Mouse (Mus musculus): ENCODE results near the gene Vmn1r55. TPM values are rescaled to one million over a fixed set of nuclear protein-coding genes. Genes with fewer than 3 reads are reported as not detected.
"Not testable (repeated sequence)": the region's sequence is repeated elsewhere in the genome, so short reads cannot be mapped to it uniquely, and the experiment has no call there.

Vmn1r55 gene
- total RNA-seq (2021): not detected
- long read RNA-seq, experiment 1: 0 reads
- long read RNA-seq, experiment 2: 0 reads

GRCm38 (mm10) chr7:5149570-5149969 lies at the start of gene Vmn1r55:
Vmn1r55 (minus strand) TSS chr7:5149670.
- intact Hi-C loops (cut with DNase I); DNase-seq: not testable (repeated sequence)

- intact Hi-C loops (cut with DNase I); DNase-seq: not testable (repeated sequence)
Measured at GRCm38 (mm10) chr7:5196647-5197046, 47.2 kb upstream of the Vmn1r55 start, which contains the start of gene Vmn1r56. Vmn1r56 (minus strand) TSS chr7:5196747.

GRCm38 (mm10) chr7:5125549-5126406 lies 23.7 kb downstream of the Vmn1r55 start, which contains the start of gene Rasl2-9:
Rasl2-9 (minus strand) TSS chr7:5125950.
- intact Hi-C loops (cut with DNase I): no loop called here
- peak; percentile 57 to 65 for DNase-seq

- intact Hi-C loops (cut with DNase I): no loop called here
Measured at GRCm38 (mm10) chr7:5125078-5125477, 24.4 kb downstream of the Vmn1r55 start.

GRCm38 (mm10) chr7:5116850-5117249 lies 32.6 kb downstream of the Vmn1r55 start, which contains the start of gene Rfpl4:
Rfpl4 (minus strand) TSS chr7:5116950.
- intact Hi-C loops (cut with DNase I): no loop called here
- no peak for DNase-seq

More at GRCm38 (mm10) chr7:5125078-5125477, 24.4 kb downstream of the Vmn1r55 start:
- DNase-seq: no peak

- intact Hi-C loops (cut with DNase I): no loop called here
- DNase-seq: no peak
Measured at GRCm38 (mm10) chr7:5112701-5113100, 36.8 kb downstream of the Vmn1r55 start.

GRCm38 (mm10) chr7:5109301-5109700 lies 40.2 kb downstream of the Vmn1r55 start:
- intact Hi-C loops (cut with DNase I): no loop called here
- DNase-seq: no peak

GRCm38 (mm10) chr7:5108272-5108671 lies 41.2 kb downstream of the Vmn1r55 start:
- DNase-seq: no peak
- intact Hi-C loops (cut with DNase I): no loop called here

GRCm38 (mm10) chr7:5102564-5102963 lies 46.9 kb downstream of the Vmn1r55 start:
- intact Hi-C loops (cut with DNase I): no loop called here
- DNase-seq: no peak

- intact Hi-C loops (cut with DNase I): no loop called here
- DNase-seq: no peak
Measured at GRCm38 (mm10) chr7:5101066-5101663, 48.3 kb downstream of the Vmn1r55 start.

- DNase-seq: no peak
- intact Hi-C loops (cut with DNase I): no loop called here
Measured at GRCm38 (mm10) chr7:5099796-5100195, 49.7 kb downstream of the Vmn1r55 start.

- no peak for DNase-seq
- intact Hi-C loops (cut with DNase I): no loop called here
Measured at GRCm38 (mm10) chr7:5098769-5099168, 50.7 kb downstream of the Vmn1r55 start.

- DNase-seq: no peak
- intact Hi-C loops (cut with DNase I): no loop called here
Measured at GRCm38 (mm10) chr7:5092831-5093510, 56.5 kb downstream of the Vmn1r55 start.

- intact Hi-C loops (cut with DNase I): no loop called here
- no peak for DNase-seq
Measured at GRCm38 (mm10) chr7:5092381-5092780, 57.1 kb downstream of the Vmn1r55 start.

GRCm38 (mm10) chr7:5091008-5091728 lies 58.3 kb downstream of the Vmn1r55 start:
- no peak for DNase-seq
- intact Hi-C loops (cut with DNase I): no loop called here

GRCm38 (mm10) chr7:5089853-5090252 lies 59.6 kb downstream of the Vmn1r55 start:
- no peak for DNase-seq
- intact Hi-C loops (cut with DNase I): loop anchor here (10.0 kb wide), 1 partner anchor 1395 kb away; the partner anchor contains the start of genes Mboat7 and Tsen34

GRCm38 (mm10) chr7:5087886-5088285 lies 61.6 kb downstream of the Vmn1r55 start:
- intact Hi-C loops (cut with DNase I): loop anchor here (10.0 kb wide), 1 partner anchor 1393 kb away; the partner anchor contains the start of genes Mboat7 and Tsen34
- no peak for DNase-seq

GRCm38 (mm10) chr7:5086921-5087440 lies 62.5 kb downstream of the Vmn1r55 start:
- DNase-seq: no peak
- intact Hi-C loops (cut with DNase I): loop anchor here (10.0 kb wide), 1 partner anchor 1392 kb away; the partner anchor contains the start of genes Mboat7 and Tsen34

GRCm38 (mm10) chr7:5085512-5085911 lies 64.0 kb downstream of the Vmn1r55 start:
- no peak for DNase-seq
- intact Hi-C loops (cut with DNase I): loop anchor here (10.0 kb wide), 1 partner anchor 1391 kb away; the partner anchor contains the start of genes Mboat7 and Tsen34
